Mouse (Mus musculus) midbrain, embryonic 10.5 days (tissue): ENCODE data around the gene March4. TPM values are rescaled to one million over a fixed set of nuclear protein-coding genes. Genes with fewer than 3 reads are reported as not detected.

Source experiments
- DNase-seq: peaks from one replicate; pipeline ENCODE4 v3.0.0-alpha.2; 2017; ENCODE audit warnings: low spot score
- H3K27ac ChIP-seq: fragments of 300-500 bp; sonication (generic); replicated peaks from 2 replicates; pipeline ENCODE4 v1.5.1; 2016; ENCODE audit warnings: mild to moderate bottlenecking
- H3K27me3 ChIP-seq: fragments of 300-500 bp; sonication (generic); 2 replicates; pipeline ENCODE4 v1.6.1; 2016; ENCODE audit warnings: low read depth, mild to moderate bottlenecking; ENCODE audit not compliant: poor library complexity, severe bottlenecking
- H3K36me3 ChIP-seq: fragments of 300-500 bp; sonication (generic); 2 replicates; pipeline ENCODE4 v1.6.1; 2016; ENCODE audit warnings: mild to moderate bottlenecking, moderate library complexity
- H3K4me1 ChIP-seq: fragments of 300-500 bp; sonication (generic); 2 replicates; pipeline ENCODE4 v1.6.1; 2016
- H3K4me3 ChIP-seq: fragments of 300-500 bp; sonication (generic); 2 replicates; pipeline ENCODE4 v1.5.1; 2016; ENCODE audit warnings: mild to moderate bottlenecking, moderate library complexity
- H3K9me3 ChIP-seq: fragments of 300-500 bp; sonication (generic); replicated peaks from 2 replicates; pipeline ENCODE4 v1.6.1; 2016; ENCODE audit warnings: mild to moderate bottlenecking
- WGBS: fragments of 180-500 bp; shearing (Covaris S2); methylation state at CpG from one replicate; pipeline ENCODE4 v1.1.7; 2016; 5-methylcytosine and 5-hydroxymethylcytosine counted together
- polyA plus RNA-seq: library from polyadenylated mRNA; unstranded; fragments of >200 nt; fragmentation: Nextera tagmentation; extraction: Ambion mirVana; gene quantifications from 2 replicates; pipeline ENCODE4 v1.2.1, GENCODE M21; 2016

The March4 gene
- polyA plus RNA-seq, 1 experiment from 2014 or later, result 0.22 TPM

DNA sequence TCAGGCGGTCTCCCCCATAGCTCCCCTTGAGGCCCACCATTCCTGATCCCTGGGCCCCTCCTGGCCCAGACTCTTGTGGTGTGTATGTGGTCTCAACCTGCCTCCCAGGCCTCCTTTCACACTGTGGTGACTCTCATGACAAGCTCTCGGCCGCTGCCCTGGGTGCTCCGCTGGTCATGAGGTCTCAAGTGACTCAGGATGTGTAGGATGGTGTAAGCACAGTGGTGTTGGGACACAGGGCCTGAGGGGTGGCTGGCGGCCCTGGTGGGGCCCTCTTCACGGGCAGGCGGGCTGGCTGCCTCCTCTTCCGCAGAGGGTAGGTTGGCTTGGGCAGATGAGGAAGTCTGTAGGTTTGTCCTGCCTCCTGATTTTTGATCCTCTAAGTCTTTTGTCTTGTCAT, 108.2 kb downstream of the March4 start:
- H3K4me1 ChIP-seq, result no peaks in the 10 kb centered on the region
- H3K27me3 ChIP-seq, result no peaks in the 10 kb centered on the region
- H3K4me3 ChIP-seq, result no peak overlapping the region
- H3K27ac ChIP-seq, result no peak overlapping the region
- WGBS, result 86% methylated on average over 8 of the region's 8 CpGs
- DNase-seq, result no peak
- H3K36me3 ChIP-seq, result no peaks in the 10 kb centered on the region
- no peaks in the 10 kb centered on the region for H3K9me3 ChIP-seq

DNA sequence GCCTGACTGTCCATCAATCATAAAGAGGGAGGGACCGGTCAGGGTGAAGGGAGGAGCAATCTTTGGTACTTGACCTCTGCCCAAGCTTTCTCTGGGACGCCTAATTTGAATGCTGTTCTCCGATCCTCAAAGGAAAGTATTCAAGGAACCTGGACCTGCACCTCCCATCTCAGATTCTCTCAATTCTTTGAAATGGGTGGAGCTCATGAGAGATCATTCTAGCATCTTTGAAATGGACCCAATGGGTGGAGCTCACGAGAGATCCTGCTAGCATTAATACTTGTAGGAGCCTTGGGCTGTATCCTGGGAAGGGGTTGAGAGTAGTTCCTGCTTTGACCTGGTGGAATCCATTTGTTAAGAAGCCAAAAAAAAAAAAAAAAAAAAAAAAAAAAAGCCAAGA, 110.3 kb downstream of the March4 start:
- Histone ChIP-seq H3K27ac (no peak overlapping the region), H3K4me1 (no peaks in the 10 kb centered on the region), H3K9me3 (no peaks in the 10 kb centered on the region), H3K4me3 (no peak overlapping the region), H3K36me3 (no peaks in the 10 kb centered on the region), H3K27me3 (no peaks in the 10 kb centered on the region)
- 89% methylated on average over 4 of the region's 4 CpGs for WGBS
- DNase-seq, result no peak

DNA sequence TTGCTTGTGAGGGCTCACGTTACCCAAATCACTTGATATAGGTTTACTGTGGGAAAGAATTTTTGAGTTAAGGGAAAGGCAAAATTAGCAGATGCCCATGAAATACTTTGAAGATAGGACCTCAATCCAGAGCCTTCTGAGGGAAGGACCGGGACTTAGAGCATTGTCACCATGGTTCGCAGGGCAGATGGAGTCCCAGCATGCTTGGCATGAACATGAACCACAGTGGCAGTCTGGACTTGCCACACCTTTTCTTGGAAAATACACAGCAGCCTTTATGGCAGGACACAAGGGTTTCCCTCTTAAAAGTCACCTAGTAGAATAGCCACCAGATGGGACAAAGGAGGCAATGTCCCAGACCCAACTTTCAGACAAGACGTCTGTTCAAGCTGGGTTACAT, 114.6 kb downstream of the March4 start:
- Histone ChIP-seq H3K4me1 (peaks cover 9% of the 10 kb centered on the region; the same call in 1 of the 2 replicates), H3K27ac (no peak overlapping the region), H3K9me3 (no peaks in the 10 kb centered on the region), H3K4me3 (no peak overlapping the region), H3K36me3 (no peaks in the 10 kb centered on the region), H3K27me3 (no peaks in the 10 kb centered on the region)
- WGBS, result 90% methylated on average over 4 of the region's 4 CpGs
- DNase-seq, result no peak

DNA sequence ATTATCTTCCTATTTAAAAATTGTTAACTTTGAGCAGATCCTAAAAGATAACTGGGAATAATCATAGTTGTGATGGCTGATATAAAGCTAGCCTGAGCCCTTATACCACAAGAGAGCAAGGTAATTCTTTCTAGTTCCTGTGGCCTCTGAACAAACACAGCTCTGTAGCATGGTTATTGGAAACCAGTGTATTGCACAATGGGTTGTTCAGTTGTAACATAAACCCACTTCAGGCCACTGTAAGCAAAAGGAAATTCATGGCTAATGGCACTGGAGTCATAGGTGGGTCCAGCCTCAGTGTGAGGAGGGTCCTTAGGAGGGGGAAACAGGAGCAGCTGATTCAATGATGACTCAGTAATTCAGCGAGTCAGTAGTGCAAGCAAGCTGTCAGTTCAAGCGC, 116.5 kb downstream of the March4 start:
- 79% methylated on average over 2 of the region's 2 CpGs for WGBS
- Histone ChIP-seq H3K36me3 (no peaks in the 10 kb centered on the region), H3K9me3 (no peaks in the 10 kb centered on the region), H3K27ac (no peak overlapping the region), H3K27me3 (no peaks in the 10 kb centered on the region), H3K4me1 (peaks cover 17% of the 10 kb centered on the region), H3K4me3 (no peak overlapping the region)
- no peak for DNase-seq

DNA sequence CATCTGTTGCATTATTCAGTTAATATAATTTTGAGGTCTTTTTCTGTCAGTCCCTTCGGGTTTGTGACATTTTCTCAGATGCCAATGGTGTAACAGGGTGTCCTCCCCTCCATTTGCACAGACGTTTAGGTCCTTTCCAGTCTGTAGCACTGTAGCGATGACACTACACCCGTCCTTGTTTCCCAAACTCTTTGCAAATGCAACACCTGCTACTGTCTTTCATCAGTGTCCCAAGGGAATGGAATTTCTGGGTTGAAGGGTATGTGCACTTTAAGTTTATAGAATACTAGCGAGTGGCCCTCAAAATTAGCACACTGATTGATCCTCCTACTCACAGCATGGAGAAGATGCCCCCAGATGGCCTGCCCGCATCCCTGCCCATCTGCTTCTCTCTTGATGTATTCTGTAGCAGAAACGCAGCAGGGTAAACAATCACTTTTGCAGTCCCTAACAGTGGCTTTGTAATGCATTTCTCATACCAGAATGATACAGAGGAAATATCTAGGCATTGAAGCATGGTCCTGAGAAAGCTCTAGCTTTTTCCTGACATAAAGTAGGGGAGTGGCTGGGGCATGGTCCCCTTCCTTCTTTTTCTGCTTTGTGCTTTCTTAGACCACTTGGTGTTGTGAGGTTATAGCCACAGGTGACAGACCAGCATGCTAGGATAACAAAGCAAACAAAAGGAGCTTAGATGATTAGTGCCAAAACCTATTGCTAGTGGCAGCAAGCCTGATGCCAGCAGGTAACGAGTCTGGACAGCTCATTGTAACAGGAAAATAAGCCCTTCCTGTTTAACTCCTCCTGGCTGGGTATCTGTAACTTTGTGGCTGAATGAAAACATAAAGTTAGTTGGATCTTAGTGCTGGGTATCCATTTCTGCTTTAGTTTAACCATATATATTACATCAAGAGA, 117.7 kb downstream of the March4 start:
- DNase-seq, result no peak
- H3K36me3 ChIP-seq, result no peaks in the 10 kb centered on the region
- H3K27ac ChIP-seq, result no peak overlapping the region
- 76% methylated on average over 8 of the region's 8 CpGs for WGBS
- H3K4me3 ChIP-seq, result no peak overlapping the region
- peaks cover 30% of the 10 kb centered on the region for H3K4me1 ChIP-seq
- H3K9me3 ChIP-seq, result no peaks in the 10 kb centered on the region
- no peaks in the 10 kb centered on the region for H3K27me3 ChIP-seq

DNA sequence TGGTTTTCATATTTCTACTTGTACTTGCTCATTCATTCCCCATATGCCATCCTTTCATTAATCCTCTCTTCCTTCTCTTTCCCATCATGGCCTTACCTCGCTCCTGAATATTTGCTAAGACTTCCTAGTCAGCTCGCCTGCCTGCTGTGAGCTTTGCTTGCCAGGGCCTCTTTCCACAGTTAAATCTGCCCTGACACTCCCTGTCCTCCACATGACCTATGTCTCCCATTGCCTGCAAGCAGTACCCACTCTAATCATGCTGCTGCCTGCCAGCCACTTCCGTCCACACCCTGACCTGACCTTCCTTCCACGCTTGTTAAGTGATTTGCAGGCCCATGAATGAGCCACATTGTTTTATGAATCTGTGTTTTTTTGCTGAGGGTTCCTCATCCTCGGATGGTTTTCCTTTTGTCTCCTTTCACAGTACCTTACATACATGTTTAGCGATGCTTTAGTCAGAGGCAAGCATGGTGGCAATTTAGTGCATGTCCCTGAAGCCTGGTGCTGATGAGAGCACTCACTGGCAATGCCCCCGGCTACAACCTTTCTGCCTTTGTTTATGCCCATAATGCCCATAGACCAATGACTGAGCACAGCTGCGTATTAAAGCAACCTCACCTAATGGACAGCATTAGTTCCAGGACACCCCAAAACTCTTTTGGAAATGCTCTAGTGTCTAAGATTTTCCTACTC, 122.0 kb downstream of the March4 start:
- 51% methylated on average over 8 of the region's 8 CpGs for WGBS
- peaks cover 34% of the 10 kb centered on the region for H3K4me1 ChIP-seq
- no peaks in the 10 kb centered on the region for H3K27me3 ChIP-seq
- no peaks in the 10 kb centered on the region for H3K9me3 ChIP-seq
- H3K36me3 ChIP-seq, result no peaks in the 10 kb centered on the region
- no peak overlapping the region for H3K4me3 ChIP-seq
- peak overlapping the region; percentile 42 for H3K27ac ChIP-seq
- peak; percentile 25 for DNase-seq

DNA sequence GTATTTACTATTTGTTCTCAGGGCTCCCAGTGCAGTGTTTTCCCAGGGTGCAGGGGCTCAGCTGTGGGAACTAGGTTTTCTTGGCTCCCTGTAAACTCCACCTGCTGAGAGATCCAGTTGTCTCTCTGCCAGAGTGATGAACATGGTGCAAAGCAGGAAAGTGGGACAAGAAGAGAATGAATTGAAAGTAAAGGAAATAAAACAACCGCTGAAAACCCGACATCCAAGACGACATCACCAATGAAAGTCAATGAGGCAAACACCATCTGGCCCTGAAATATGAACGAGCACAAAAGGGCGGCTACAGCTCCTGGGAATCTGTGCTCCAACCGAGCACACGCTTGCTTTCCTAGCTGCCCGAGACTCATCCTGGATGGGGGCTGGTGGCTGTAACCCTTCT, 122.6 kb downstream of the March4 start:
- H3K9me3 ChIP-seq, result no peaks in the 10 kb centered on the region
- H3K4me3 ChIP-seq, result no peak overlapping the region
- peaks cover 29% of the 10 kb centered on the region for H3K4me1 ChIP-seq
- peak overlapping the region; percentile 42 for H3K27ac ChIP-seq
- no peaks in the 10 kb centered on the region for H3K36me3 ChIP-seq
- 79% methylated on average over 8 of the region's 8 CpGs for WGBS
- DNase-seq, result no peak
- H3K27me3 ChIP-seq, result no peaks in the 10 kb centered on the region

DNA sequence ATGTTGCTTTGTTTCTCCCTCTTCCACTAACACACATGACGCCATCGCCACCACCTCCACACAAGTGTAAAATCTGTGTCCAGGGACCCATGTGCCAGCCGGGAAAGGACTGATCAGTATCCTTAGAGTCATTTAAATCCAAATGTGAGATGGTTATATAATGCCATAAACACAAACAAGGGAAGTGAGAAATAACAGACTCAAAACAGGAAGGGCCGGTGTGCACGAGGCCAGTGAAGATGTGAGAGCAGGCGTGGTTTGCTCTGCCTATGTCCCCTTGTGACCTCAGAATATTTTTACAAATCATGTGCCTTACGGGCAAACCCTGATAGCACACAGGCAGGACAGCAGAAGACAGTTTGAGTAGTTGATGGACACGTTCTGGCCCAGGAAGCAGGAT, 123.5 kb downstream of the March4 start:
- H3K9me3 ChIP-seq, result no peaks in the 10 kb centered on the region
- no peak for DNase-seq
- H3K27me3 ChIP-seq, result no peaks in the 10 kb centered on the region
- no peaks in the 10 kb centered on the region for H3K36me3 ChIP-seq
- H3K4me3 ChIP-seq, result no peak overlapping the region
- H3K27ac ChIP-seq, result no peak overlapping the region
- H3K4me1 ChIP-seq, result peaks cover 25% of the 10 kb centered on the region
- 93% methylated on average over 8 of the region's 8 CpGs for WGBS

DNA sequence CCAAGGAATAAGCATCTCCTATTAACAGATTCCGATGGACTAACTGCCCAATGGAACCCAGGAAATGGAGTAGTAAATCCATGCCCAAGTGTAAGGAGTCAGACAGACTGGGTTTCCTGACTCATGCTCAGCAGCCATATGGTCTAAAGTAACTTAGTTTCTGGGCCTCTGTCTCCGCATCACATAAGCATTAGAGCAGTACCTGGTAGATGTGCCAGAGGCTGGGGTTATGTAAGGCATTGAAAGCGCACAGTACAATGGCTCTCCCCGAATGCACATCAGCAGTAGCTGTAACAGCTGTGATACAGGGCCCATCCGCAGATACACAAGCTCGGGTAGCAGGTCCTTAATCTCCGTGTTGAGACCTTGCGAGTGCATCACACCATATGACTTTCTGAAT, 125.6 kb downstream of the March4 start:
- 94% methylated on average over 8 of the region's 8 CpGs for WGBS

DNA sequence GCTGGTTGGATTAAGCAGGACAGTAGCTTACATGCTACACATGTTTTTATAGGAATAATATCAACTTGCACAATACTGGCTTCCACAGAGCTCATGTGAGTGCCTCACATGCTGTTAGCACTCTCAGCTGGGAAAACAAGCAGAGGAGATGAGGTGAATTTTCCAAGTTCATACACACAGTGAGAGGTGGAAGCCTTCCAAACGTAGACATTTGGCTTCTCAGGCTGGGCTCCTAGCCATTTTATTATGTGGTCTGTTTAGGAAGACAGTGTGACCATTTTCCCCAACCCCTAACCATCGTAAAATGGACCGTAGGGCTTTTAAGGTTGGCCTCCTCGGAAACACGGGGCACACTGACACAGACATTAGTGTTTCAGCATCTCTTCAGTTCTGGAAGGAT, 126.8 kb downstream of the March4 start:
- no peaks in the 10 kb centered on the region for H3K36me3 ChIP-seq
- no peak for DNase-seq
- H3K27ac ChIP-seq, result no peak overlapping the region
- H3K4me1 ChIP-seq, result peaks cover 13% of the 10 kb centered on the region
- 92% methylated on average over 5 of the region's 5 CpGs for WGBS
- no peaks in the 10 kb centered on the region for H3K9me3 ChIP-seq
- H3K27me3 ChIP-seq, result no peaks in the 10 kb centered on the region
- no peak overlapping the region for H3K4me3 ChIP-seq

More for the DNA sequence above, 125.6 kb downstream of the March4 start:
- Histone ChIP-seq H3K27me3 (no peaks in the 10 kb centered on the region), H3K9me3 (no peaks in the 10 kb centered on the region), H3K4me3 (no peak overlapping the region), H3K4me1 (peaks cover 22% of the 10 kb centered on the region), H3K27ac (no peak overlapping the region), H3K36me3 (no peaks in the 10 kb centered on the region)
- no peak for DNase-seq

DNA sequence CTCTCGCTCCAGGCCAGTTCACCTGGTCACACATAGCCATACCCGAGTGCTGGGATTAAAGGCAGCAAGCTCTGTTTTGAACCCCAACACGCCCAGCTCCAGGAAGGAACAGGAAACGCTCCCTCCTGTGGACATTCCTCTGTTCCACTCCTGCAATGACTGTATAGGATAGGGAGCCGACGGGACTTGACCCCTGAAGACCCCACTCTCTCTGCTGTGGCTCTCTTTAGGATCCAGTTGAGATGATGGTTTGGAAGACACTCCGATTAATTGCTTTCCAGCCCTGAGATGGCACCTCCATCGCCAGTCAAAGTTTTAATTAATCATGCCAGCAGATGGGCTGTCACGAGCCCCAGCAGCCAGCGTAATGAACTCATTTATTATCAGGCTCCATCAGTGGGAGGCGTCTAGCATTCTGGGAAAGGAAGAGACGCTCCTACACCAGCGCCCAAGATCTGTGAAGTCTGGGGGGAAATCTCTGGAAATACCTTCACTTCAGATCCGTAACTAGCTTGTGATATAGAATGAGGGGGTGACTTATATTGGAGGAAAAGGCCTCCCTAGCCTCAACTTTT, 130.1 kb downstream of the March4 start:
- H3K27ac ChIP-seq, result no peak overlapping the region
- H3K4me3 ChIP-seq, result no peak overlapping the region
- DNase-seq, result no peak
- H3K4me1 ChIP-seq, result no peaks in the 10 kb centered on the region
- no peaks in the 10 kb centered on the region for H3K36me3 ChIP-seq
- WGBS, result 89% methylated on average over 14 of the region's 14 CpGs
- no peaks in the 10 kb centered on the region for H3K27me3 ChIP-seq
- no peaks in the 10 kb centered on the region for H3K9me3 ChIP-seq

DNA sequence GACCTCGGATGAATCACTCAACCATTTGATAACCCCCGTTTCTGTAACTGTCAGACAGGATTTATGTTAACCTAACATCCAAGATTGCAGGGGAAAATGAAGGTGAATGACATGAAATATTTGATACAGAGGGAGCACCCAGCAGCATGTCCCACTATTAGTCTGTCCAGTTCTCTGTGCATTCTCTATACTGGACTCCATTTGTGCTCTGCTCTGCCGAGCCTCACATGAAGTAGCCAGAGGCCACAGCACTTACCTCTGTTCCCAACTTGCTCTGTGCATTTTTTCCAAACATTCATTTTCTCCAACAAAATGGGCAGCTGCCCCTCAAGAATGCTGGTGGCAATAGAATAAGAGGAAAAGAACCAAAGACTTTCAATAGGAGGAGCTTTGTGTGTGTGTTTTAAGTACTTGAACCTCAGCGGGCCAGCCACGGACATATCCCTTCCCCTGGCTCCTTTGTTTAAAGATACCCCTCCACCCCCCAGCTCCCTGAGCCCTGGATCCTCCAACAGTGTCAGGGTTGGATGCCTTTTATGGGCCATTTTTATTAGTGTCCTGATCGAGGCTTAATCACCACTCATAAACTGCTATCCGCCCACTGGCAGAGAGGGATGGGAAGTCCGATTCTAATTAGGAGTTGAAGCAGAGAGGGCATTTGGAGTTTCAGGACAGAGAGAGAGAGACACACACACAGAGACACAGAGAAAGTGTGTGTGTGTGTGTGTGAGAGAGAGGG, 135.2 kb downstream of the March4 start:
- H3K36me3 ChIP-seq, result peaks cover 15% of the 10 kb centered on the region
- WGBS, result 84% methylated on average over 8 of the region's 8 CpGs
- 0 out of 2 replicates have a peak overlapping the region, but pooled peaks have one; percentile 9 for H3K27ac ChIP-seq
- no peaks in the 10 kb centered on the region for H3K27me3 ChIP-seq
- no peak overlapping the region for H3K4me3 ChIP-seq
- no peaks in the 10 kb centered on the region; the same call in 1 of the 2 replicates for H3K4me1 ChIP-seq
- DNase-seq, result no peak
- no peaks in the 10 kb centered on the region for H3K9me3 ChIP-seq
